Mouse (Mus musculus) v-Abl transformed pro-B cells (cell line): ENCODE data around the gene Samd4.

ENCODE experiments used
- in situ Hi-C, 2 experiments: fragments of 400-800 bp; cut with MboI; formaldehyde crosslinking; loops; one replicate each; pipeline ENCODE4 v1.15.1; 2025; ENCODE audit not compliant: unreplicated experiment in 2 of 2

Samd4 gene

DNA sequence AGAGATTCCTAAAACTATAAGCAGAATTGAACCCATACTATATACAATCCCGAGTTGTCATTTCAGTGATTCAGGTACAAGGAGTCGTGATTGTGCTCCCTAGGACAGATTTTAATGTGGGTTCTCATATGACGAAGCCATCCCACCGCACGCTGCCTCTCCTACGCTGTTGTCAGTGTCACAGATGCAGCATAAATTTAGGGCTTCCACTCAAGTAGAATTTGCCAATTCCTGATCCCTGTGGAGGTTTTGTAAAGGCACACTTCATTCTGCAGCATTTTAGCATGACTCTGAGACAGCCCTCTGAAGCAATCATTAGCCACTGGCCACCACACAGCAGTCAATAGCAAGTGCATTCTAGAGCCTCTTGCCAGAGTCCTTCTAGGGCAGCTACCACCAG is 166.4 kb downstream of the Samd4 start:
- in situ Hi-C loops: loop anchor here (5.0 to 25.0 kb wide), 3 partner anchors 37 to 1962 kb away; no protein-coding TSS in a partner anchor

DNA sequence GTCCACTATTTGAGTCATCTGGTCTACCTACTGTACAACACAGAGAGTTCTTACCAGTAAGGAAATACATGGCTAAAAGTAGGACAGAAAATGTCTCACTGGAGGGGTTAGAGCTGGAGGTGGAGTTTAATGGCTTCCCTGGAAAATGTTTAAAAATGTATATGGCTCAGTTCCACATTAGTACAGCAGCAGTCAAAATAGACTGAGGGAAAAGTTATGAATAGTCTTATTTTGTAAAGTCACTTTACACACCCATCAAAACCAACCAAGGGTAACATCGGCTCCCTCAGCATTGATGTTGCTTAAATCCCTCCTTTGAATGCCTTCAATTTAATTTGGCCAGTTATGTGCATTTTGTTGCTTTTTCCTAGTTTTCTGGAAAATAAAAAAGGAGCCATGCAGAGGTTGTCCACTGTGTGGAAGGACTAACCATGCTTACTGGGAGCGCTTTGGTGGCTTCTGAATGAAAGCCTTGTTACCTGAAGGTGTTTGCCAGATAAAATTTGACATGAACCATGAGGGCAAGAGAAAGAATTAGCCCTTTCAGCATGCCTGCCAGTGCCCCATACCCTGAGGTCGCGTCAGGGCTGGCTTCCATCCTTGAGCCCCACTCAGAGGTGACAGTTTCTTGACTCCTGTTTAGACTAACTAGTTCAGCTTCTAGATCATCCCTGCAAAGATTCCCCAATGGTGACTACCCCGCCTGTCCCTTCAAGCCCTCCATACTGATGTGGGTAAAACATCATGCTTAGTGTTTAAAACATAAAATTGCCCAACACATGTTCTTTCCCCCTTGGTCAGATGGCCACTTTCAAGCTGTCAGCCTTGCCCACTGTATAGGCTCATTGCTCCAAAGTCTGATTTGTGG is 169.3 kb downstream of the Samd4 start:
- in situ Hi-C loops: no loop called here

- in situ Hi-C loops: no loop called here
These were observed 170.4 kb downstream of the Samd4 start for GRCm38 (mm10) chr14:47053101-47053500.

- in situ Hi-C loops: no loop called here
These were observed 171.2 kb downstream of the Samd4 start for GRCm38 (mm10) chr14:47053824-47054223.

- in situ Hi-C loops: no loop called here
These were observed 176.3 kb downstream of the Samd4 start for GRCm38 (mm10) chr14:47058969-47059368.

GRCm38 (mm10) chr14:47065067-47065466 is 182.4 kb downstream of the Samd4 start:
- in situ Hi-C loops: no loop called here

DNA sequence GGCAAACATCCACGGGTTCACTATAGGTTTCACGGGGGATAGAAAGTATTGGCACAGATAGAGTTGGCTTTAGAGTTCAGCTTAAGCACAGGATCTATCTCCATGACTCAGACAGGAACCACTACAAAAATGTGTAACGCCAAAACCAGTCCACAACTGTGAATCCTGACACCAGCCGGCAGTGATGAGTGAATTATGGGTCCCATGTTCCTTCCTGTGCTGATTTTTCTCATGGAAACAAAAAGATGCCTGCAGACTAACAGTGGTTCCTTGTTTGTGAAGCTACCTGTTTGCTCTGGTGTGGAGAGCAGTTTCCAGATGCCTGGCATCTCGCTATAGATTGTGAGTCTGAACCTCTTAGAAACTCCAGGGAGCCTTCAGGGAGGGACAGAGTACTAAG is 184.2 kb downstream of the Samd4 start:
- in situ Hi-C loops: no loop called here

DNA sequence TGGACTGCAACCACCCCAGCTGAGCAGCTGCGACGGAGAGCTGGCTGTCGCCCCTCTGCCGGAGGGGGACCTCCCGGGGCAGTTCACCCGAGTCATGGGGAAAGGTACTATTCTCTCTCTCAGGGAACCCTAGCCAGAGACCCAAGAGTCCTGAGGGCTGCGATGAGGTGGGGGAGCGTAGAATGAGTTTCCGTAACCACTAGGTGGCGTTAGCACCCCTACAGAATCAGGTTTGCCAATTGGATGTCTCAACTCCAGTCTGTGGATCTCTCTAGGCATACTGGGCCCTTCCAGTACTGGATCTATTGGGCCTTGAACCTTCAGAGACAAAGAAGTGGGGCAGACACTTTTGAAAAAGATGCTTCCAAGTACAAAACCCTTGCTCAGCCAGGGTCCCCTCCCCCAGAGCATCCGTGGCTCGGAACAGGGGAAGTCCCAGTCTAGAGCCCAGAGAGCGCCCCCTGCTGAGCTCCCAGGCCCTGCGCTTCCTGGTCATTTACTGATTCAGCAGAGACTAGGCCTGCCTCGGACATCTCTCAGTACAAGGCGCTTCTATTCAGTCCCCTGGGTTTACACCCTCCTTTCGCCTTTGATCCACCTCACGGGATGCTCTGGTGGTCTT is 191.5 kb downstream of the Samd4 start:
- in situ Hi-C loops: no loop called here

DNA sequence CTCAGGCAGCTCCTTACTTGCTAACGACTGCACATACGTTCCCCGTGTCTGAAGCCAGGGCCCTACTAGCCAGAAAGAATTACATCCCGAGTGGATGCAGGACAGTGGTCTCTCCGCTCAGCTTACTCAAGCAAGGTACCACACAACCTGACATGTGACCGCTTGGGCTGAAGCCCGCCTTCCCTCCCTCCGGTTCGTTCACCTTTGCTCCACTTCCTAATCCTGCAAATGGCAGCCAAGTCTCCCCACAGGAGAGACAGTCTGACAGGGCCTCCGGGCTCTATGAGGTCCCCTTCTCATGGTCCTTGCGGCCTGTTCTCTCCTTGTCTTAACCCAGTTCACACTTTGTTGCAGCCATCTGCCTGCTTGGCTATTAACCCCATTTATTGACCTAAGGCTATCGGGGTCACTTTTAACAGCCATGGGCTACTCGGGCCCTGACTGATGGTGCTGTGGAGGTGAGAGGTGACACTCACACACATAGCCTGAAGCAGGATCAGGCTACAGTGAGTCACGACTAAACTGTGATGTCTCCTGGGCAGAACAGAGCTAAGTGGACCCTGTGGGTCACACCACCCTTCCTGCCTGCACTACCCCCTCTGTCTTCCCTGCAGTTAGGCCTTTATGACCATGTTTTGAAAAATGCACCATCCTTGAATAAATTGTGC is 192.5 kb downstream of the Samd4 start:
- in situ Hi-C loops: loop anchor here in 1 of 2 experiments (5.0 kb wide), 1 partner anchor 68 kb away; no protein-coding TSS in a partner anchor

DNA sequence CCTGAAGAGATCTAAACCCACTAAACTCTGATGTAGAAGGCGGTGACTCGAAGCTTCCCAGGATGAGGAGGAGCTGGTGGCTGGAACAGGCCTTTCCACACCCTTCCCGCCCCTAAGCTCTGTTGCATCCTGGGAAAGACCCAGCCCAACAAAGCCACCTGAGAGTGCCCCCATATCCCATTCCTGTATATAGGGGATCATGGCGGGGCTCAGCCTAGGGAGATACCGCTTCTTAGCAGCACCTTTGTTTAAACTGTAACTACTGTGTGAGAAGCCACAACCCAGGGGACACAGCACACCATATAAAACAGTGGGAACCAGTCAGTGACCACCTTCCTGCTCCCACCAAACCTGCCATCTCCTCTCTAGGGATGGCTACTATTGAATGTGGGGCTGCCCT is 193.2 kb downstream of the Samd4 start:
- in situ Hi-C loops: loop anchor here in 1 of 2 experiments (5.0 kb wide), 1 partner anchor 69 kb away; no protein-coding TSS in a partner anchor

- in situ Hi-C loops: loop anchor here in 1 of 2 experiments (5.0 kb wide), 1 partner anchor 70 kb away; no protein-coding TSS in a partner anchor
These were observed 194.4 kb downstream of the Samd4 start for GRCm38 (mm10) chr14:47076956-47077575.

DNA sequence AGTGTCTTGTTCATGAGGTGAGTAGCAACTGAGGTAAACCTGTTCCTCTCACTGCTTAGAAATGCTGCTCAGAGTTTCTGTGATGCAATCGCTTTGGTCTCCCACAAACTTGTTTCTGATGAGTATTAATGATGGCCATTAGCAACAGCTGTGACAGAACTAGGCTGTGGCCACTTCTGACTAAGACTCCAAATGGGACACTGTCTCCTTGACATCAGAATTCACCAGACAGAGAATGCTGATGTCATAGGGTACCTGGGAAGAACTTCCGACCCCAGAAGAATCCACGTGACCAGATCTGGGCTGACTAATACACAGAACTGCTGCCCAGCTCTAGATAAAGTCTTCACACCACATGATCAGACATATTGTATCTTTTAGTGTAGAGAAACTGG is 194.9 kb downstream of the Samd4 start:
- in situ Hi-C loops: loop anchor here in 1 of 2 experiments (5.0 kb wide), 1 partner anchor 70 kb away; no protein-coding TSS in a partner anchor

DNA sequence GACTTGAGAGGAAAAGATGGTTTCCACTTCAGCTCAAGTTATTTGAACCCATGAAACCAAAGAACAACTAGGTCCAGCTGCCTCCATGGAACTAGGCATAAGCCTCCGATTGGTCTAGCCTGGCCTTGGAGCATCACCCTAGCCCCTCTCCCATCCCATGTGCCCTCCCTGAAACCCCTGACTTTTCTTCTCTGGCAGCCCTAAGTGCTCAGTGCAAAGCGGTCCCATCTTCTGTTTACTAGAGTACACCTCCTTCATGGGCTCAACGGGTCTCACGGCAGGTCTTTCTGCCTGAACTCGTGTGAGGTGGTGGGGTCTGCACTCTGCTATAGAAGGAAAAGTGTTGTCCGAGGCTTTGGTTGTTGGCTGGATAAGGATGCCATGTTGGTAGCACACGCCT is 197.3 kb downstream of the Samd4 start:
- in situ Hi-C loops: loop anchor here (5.0 to 10.0 kb wide), 4 partner anchors 73 to 315 kb away; partner anchors contain the start of gene Cdkn3 (in 1 of the 2)

DNA sequence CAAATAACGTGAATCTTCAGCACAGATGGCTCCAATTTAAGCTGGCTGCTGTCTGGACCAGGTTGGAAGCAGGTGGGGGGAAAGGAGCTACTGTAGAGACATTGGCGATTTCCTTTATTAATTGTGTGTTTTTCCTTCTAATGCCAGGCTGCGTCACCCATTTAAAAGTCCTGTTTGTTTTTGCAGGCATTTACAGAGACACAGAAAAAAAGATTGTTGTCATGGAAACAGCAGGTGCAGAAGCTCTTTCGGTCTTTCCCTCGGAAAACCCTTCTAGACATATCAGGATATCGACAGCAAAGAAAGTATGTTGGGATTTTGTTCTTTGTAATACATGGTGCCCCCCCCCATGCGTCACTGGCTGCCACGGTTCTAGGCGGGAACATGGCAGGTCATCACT is 200.7 kb downstream of the Samd4 start:
- in situ Hi-C loops: loop anchor here in 1 of 2 experiments (5.0 to 10.0 kb wide), 3 partner anchors 196 to 319 kb away; partner anchors contain the start of gene Cdkn3

DNA sequence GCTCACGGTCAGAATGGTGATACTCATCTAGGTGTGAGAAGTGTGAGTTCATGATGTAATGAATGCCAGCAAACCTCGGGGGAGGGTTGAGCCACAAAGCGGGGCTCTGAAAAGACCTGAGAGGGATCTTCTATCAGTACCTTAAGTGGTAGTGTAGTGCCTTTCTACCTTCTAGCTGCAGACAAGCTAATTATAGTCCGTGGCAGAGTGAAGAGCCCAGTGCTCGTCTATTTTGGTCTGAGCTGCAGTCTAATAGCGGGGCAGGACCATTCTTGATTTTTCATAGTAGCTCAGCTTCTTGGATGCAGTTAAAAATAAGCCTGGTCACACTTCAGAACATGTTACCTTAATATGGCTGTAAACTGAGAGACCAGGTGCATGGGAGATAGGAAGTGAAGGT is 201.2 kb downstream of the Samd4 start:
- in situ Hi-C loops: loop anchor here in 1 of 2 experiments (5.0 to 10.0 kb wide), 3 partner anchors 197 to 319 kb away; partner anchors contain the start of gene Cdkn3

GRCm38 (mm10) chr14:47084686-47085085 is 202.0 kb downstream of the Samd4 start:
- in situ Hi-C loops: loop anchor here (5.0 to 10.0 kb wide), 7 partner anchors 82 to 320 kb away; partner anchors contain the start of gene Cdkn3 (in 1 of the 2)

- in situ Hi-C loops: loop anchor here (5.0 to 10.0 kb wide), 6 partner anchors 84 to 321 kb away; partner anchors contain the start of gene Cdkn3 (in 1 of the 2)
These were observed 203.5 kb downstream of the Samd4 start for GRCm38 (mm10) chr14:47086123-47086522.

DNA sequence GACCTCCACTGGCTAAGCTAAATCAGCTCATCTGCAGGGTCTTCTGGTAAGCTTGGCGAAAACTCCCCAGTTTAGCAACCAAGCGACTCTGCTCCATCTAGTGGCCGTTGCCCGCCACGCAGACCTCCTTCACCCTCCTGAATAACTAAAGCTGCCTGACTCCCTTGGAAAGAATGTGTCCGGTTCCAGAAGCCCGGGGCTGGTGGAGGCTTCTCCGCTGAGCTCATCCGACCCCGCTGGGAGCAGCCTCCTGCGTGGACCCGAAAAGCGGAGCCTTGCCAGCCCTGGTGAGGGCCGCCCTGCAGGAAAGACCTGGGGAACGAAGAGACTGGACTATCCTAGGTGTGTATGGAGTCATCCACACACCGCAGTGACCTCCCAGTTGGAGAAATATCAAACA is 204.1 kb downstream of the Samd4 start:
- in situ Hi-C loops: loop anchor here (5.0 to 10.0 kb wide), 6 partner anchors 84 to 322 kb away; partner anchors contain the start of gene Cdkn3 (in 1 of the 2)

GRCm38 (mm10) chr14:47087182-47087581 is 204.5 kb downstream of the Samd4 start:
- in situ Hi-C loops: loop anchor here (5.0 to 10.0 kb wide), 6 partner anchors 85 to 322 kb away; partner anchors contain the start of gene Cdkn3 (in 1 of the 2)
